Mouse (Mus musculus) embryonic facial prominence, embryonic 10.5 days (tissue): ENCODE results near the gene Adad1. TPM values are rescaled to one million over a fixed set of nuclear protein-coding genes. Genes with fewer than 3 reads are reported as not detected.

Source experiments
- DNase-seq: peaks from one replicate; pipeline ENCODE4 v3.0.0-alpha.2; 2017; ENCODE audit warnings: low spot score
- H3K27ac ChIP-seq: fragments of 300-500 bp; sonication (generic); replicated peaks from 2 replicates; pipeline ENCODE4 v1.5.1; 2016; ENCODE audit warnings: mild to moderate bottlenecking
- H3K27me3 ChIP-seq: fragments of 300-500 bp; sonication (generic); replicated peaks from 2 replicates; pipeline ENCODE4 v1.6.1; 2016; ENCODE audit warnings: low read depth, mild to moderate bottlenecking; ENCODE audit not compliant: poor library complexity, severe bottlenecking
- H3K36me3 ChIP-seq: fragments of 300-500 bp; sonication (generic); replicated peaks from 2 replicates; pipeline ENCODE4 v1.6.1; 2016; ENCODE audit warnings: mild to moderate bottlenecking, moderate library complexity
- H3K4me1 ChIP-seq: fragments of 300-500 bp; sonication (generic); 2 replicates; pipeline ENCODE4 v1.6.1; 2016
- H3K4me3 ChIP-seq: fragments of 300-500 bp; sonication (generic); 2 replicates; pipeline ENCODE4 v1.5.1; 2016; ENCODE audit warnings: mild to moderate bottlenecking, moderate library complexity
- H3K9me3 ChIP-seq: fragments of 300-500 bp; sonication (generic); 2 replicates; pipeline ENCODE4 v1.6.1; 2016; ENCODE audit warnings: mild to moderate bottlenecking
- WGBS: fragments of 180-500 bp; shearing (Covaris S2); methylation state at CpG from one replicate; pipeline ENCODE4 v1.1.7; 2016; 5-methylcytosine and 5-hydroxymethylcytosine counted together
- polyA plus RNA-seq: library from polyadenylated mRNA; unstranded; fragments of >200 nt; fragmentation: Nextera tagmentation; extraction: Ambion mirVana; gene quantifications from 2 replicates; pipeline ENCODE4 v1.2.1, GENCODE M21; 2016

The Adad1 gene
- polyA plus RNA-seq, 1 experiment from 2014 or later = 0.52 TPM

- no peaks in the 10 kb centered on the region for H3K27me3 ChIP-seq
- WGBS = 91% methylated on average over 6 of the region's 6 CpGs
- H3K36me3 ChIP-seq = no peaks in the 10 kb centered on the region
- H3K9me3 ChIP-seq = no peaks in the 10 kb centered on the region
- H3K27ac ChIP-seq = no peak overlapping the region
- H3K4me3 ChIP-seq = no peak overlapping the region
- no peak for DNase-seq
- no peaks in the 10 kb centered on the region for H3K4me1 ChIP-seq
Measured at GRCm38 (mm10) chr3:37140168-37140906, 77.0 kb downstream of the Adad1 start.

GRCm38 (mm10) chr3:37141827-37142226 lies 78.5 kb downstream of the Adad1 start:
- Histone ChIP-seq H3K4me3 (no peak overlapping the region), H3K9me3 (no peaks in the 10 kb centered on the region), H3K4me1 (no peaks in the 10 kb centered on the region; the same call in 1 of the 2 replicates), H3K27me3 (no peaks in the 10 kb centered on the region), H3K36me3 (no peaks in the 10 kb centered on the region), H3K27ac (no peak overlapping the region)
- no peak for DNase-seq
- 85% methylated on average over 2 of the region's 2 CpGs for WGBS

DNA sequence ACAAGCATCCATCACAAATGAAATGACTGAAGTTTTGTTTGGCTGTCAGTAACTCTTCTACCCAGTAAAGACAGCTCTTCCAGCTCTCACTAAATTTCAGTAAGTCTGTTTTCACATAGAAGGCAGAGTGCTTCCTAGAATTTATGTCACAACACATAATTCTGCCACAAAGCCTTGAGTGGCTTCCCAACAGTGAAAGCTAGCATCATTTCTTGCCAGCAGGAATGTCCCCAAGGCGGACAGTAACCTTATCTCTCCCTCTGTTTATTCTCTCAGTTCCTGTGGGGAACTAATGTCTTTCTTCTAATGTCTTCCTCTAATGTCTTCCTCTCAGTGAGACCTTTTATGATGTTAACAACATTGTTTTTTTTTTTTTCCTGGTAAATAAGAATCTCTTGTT lies 81.7 kb downstream of the Adad1 start:
- H3K36me3 ChIP-seq = no peaks in the 10 kb centered on the region
- no peaks in the 10 kb centered on the region for H3K27me3 ChIP-seq
- no peak overlapping the region for H3K4me3 ChIP-seq
- H3K4me1 ChIP-seq = no peaks in the 10 kb centered on the region; the same call in 1 of the 2 replicates
- 63% methylated on average over 1 of the region's 1 CpGs for WGBS
- DNase-seq = no peak
- H3K27ac ChIP-seq = no peak overlapping the region
- H3K9me3 ChIP-seq = no peaks in the 10 kb centered on the region

DNA sequence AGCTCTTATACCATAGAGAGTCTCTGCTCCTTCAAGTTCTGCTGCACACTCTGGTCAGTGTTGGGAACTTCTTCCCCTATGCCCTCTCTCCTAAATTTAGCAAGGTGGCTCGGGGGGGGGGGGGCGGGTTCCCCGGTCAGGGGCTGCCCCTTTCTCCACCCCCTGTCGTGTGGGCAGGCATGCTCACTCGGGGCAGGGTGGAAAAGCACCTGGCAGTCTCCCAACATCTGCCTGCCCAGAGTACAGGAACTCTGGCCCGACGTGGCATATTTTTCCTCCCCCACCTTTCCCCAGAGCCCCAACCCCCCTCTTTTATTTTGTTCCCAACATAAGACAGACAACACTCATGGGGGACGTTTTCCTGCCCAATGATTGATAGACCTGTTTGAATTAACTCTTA lies 83.1 kb downstream of the Adad1 start:
- no peaks in the 10 kb centered on the region for H3K36me3 ChIP-seq
- no peak overlapping the region for H3K27ac ChIP-seq
- H3K27me3 ChIP-seq = no peaks in the 10 kb centered on the region
- H3K4me1 ChIP-seq = no peaks in the 10 kb centered on the region; the same call in 1 of the 2 replicates
- H3K4me3 ChIP-seq = no peak overlapping the region
- H3K9me3 ChIP-seq = no peaks in the 10 kb centered on the region
- no peak for DNase-seq
- 60% methylated on average over 8 of the region's 8 CpGs for WGBS

DNA sequence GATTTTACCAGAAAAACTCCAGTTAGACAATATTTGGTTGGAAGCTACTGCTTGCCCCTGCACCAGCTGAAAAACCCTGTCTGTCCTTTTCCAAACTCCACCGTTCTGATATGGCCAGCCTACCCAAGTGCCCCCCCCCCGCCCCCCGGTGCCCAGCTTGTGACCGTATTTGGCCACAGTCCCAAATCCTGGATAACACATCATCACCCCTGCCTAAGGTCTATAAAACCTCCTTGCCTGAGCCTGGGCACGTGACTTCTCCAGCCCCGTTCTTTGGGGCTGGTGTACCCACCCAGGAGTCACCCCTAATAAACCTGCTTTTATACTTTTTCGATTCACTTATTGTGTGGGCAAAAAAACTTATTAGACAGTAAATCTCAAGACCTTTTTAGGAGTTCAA lies 83.5 kb downstream of the Adad1 start:
- H3K36me3 ChIP-seq = no peaks in the 10 kb centered on the region
- no peaks in the 10 kb centered on the region; the same call in 1 of the 2 replicates for H3K4me1 ChIP-seq
- H3K4me3 ChIP-seq = no peak overlapping the region
- no peak for DNase-seq
- H3K27me3 ChIP-seq = no peaks in the 10 kb centered on the region
- no peaks in the 10 kb centered on the region for H3K9me3 ChIP-seq
- 89% methylated on average over 7 of the region's 7 CpGs for WGBS
- H3K27ac ChIP-seq = no peak overlapping the region

DNA sequence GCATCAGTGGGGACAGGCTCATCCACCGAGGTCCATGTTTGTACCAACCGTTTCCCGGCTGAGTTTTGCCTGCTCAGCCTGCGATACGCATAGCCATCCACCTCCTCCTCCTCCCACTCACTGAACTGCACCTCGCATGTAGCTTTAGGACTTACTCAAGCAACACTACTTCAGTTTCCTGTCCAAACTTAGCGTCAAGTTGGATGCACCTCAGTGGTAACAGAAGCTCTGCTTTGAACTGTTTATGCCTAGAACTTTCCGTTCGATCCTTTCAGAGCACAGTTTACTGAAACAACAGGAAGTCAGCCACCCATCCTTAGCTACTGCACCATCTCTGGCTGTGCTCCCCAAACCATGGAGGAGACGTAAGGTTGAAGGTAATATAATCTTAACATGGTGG lies 88.9 kb downstream of the Adad1 start:
- Histone ChIP-seq H3K4me3 (no peak overlapping the region), H3K27me3 (no peaks in the 10 kb centered on the region), H3K36me3 (no peaks in the 10 kb centered on the region), H3K4me1 (peaks cover 12% of the 10 kb centered on the region), H3K27ac (no peak overlapping the region), H3K9me3 (no peaks in the 10 kb centered on the region)
- DNase-seq = no peak
- WGBS = 90% methylated on average over 10 of the region's 10 CpGs

DNA sequence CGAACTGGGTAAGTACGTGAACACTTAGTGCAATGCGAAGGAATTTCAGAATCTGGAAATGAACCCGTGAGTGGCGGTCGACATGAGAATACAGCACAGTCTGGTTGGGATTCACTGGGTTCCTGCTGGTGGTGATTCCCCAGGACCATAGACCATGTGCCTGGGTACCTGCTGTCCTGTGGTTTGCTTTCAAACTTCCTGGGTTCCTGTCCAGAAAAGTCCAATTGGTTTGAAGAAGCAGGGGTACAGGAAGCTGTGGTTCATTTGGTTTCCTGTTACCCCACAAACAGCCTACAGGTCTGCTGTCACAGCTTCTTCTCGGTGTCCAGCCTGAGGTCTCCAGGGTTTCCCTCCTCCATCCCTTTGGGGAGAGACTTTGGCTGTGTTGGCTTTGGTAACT lies 89.7 kb downstream of the Adad1 start:
- DNase-seq = no peak
- Histone ChIP-seq H3K36me3 (no peaks in the 10 kb centered on the region), H3K4me3 (no peak overlapping the region), H3K4me1 (peaks cover 12% of the 10 kb centered on the region), H3K27me3 (no peaks in the 10 kb centered on the region), H3K9me3 (no peaks in the 10 kb centered on the region), H3K27ac (no peak overlapping the region)
- WGBS = 90% methylated on average over 7 of the region's 7 CpGs

GRCm38 (mm10) chr3:37154396-37154795 lies 91.1 kb downstream of the Adad1 start:
- no peak overlapping the region for H3K4me3 ChIP-seq

DNA sequence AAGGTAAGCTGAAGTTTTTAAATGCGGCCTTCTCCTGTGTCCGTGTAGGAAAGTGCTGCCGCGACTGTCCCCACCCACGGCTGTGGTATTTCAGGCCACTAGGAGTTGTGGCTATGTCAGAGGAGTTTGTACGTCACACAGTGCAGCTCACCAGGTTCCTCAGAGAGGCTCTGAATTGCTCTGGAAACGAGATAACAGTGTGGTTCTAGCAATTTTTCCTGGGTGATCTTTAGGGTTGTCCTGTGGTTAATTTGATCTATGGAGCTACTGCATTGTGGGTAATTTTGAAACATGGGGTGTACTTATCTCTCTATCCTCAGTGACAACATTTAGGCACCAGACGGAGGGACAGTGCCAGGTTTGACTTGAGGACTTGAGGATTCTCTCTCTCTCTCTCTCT lies 93.8 kb downstream of the Adad1 start:
- Histone ChIP-seq H3K9me3 (no peaks in the 10 kb centered on the region), H3K27ac (no peak overlapping the region), H3K4me1 (peaks cover 12% of the 10 kb centered on the region), H3K27me3 (no peaks in the 10 kb centered on the region), H3K36me3 (no peaks in the 10 kb centered on the region), H3K4me3 (no peak overlapping the region)
- WGBS = 70% methylated on average over 8 of the region's 8 CpGs
- no peak for DNase-seq

More at GRCm38 (mm10) chr3:37154396-37154795, 91.1 kb downstream of the Adad1 start:
- DNase-seq = no peak
- Histone ChIP-seq H3K4me1 (peaks cover 12% of the 10 kb centered on the region), H3K9me3 (no peaks in the 10 kb centered on the region), H3K27ac (no peak overlapping the region), H3K36me3 (no peaks in the 10 kb centered on the region), H3K27me3 (no peaks in the 10 kb centered on the region)
- WGBS = 80% methylated on average over 7 of the region's 7 CpGs

DNA sequence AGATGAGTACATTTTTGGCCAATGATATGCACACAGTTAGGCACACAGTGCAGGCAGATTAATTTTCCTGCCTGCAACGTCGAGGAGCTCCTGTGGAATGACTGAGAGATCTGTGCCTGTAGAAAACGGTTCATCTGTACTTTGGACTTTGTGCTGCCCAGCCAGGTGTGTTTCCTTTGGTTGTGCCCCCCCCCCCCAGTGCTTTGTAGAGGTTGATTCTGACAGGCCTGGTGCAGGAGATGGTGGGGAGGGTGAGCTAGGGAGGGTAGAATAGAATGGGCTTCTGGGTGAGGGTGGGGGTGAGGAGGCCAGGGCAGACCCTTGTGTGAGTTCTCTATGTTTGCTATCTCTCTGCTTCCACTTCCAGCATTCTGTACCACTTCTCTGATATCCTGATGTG lies 94.9 kb downstream of the Adad1 start:
- peaks cover 12% of the 10 kb centered on the region for H3K4me1 ChIP-seq
- H3K4me3 ChIP-seq = no peak overlapping the region
- H3K27me3 ChIP-seq = no peaks in the 10 kb centered on the region
- H3K27ac ChIP-seq = no peak overlapping the region
- no peaks in the 10 kb centered on the region for H3K36me3 ChIP-seq
- H3K9me3 ChIP-seq = no peaks in the 10 kb centered on the region
- DNase-seq = no peak
- 84% methylated on average over 3 of the region's 3 CpGs for WGBS

- no peak for DNase-seq
- H3K9me3 ChIP-seq = no peaks in the 10 kb centered on the region
- H3K4me3 ChIP-seq = no peak overlapping the region
- no peaks in the 10 kb centered on the region for H3K27me3 ChIP-seq
- H3K36me3 ChIP-seq = no peaks in the 10 kb centered on the region
- H3K4me1 ChIP-seq = peaks cover 3% of the 10 kb centered on the region; the same call in 1 of the 2 replicates
- H3K27ac ChIP-seq = no peak overlapping the region
- WGBS = 87% methylated on average over 4 of the region's 4 CpGs
Measured at GRCm38 (mm10) chr3:37161096-37161495, 97.8 kb downstream of the Adad1 start.

DNA sequence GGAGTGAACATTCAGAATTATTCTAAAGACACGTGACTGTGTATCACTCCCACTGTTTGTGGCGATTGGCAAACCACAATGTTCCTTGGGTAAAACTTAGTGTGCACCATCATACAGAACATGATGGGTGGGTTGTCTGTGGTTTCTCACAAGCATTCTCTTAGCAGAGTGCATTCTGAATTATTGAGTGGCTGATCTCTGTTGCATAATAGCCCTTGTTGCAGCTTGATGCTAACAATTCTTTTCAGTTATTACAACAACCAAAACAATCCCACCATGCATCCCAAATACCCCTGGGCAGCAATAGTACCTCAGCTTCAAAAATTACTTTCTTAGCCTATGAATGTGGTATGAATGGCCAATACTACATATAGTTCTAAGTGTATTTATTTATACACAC lies 106.0 kb downstream of the Adad1 start:
- Histone ChIP-seq H3K27ac (no peak overlapping the region), H3K4me1 (no peaks in the 10 kb centered on the region), H3K4me3 (no peak overlapping the region), H3K27me3 (no peaks in the 10 kb centered on the region), H3K9me3 (no peaks in the 10 kb centered on the region; the same call in 1 of the 2 replicates), H3K36me3 (no peaks in the 10 kb centered on the region)
- 96% methylated on average over 2 of the region's 2 CpGs for WGBS
- DNase-seq = no peak
